Mouse (Mus musculus): ENCODE data around the gene Tdrd12.

DNA sequence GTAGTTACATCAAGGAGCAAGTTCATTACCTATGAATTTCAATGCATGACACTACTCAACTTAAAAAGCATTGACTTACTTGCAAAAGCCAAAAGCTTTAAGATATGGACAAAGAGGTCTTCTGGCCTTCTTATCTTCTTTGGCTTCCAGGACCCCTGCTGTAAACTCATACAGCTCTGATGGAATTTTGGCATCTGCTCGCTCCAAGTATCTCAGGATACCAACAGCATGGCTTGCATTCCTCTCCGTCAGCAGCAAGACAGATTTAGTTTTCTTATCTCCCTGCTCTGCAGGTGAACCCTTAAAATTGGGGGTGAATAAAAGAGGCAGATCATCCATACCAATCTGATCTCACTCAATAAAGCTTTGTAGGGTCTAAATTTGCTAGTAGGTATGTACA, 52.4 kb downstream of the Tdrd12 start:
- TF ChIP-seq TCF12 (IDR thresholded peaks at IDR 0.05; ENCODE audit: insufficient read depth, poor library complexity, severe bottlenecking) (no peak), MYOG (IDR thresholded peaks at IDR 0.05; ENCODE audit: control insufficient read depth in 1 of 3, insufficient read depth in 1 of 3, insufficient read length in 2 of 3, low read depth in 2 of 3) (no peak), POLR2A (IDR thresholded peaks at IDR 0.05; ENCODE audit: insufficient read length, low read depth) (no peak), E2F4 (IDR thresholded peaks at IDR 0.05; ENCODE audit: insufficient read depth) (no peak), MYOD1 (IDR thresholded peaks at IDR 0.05; ENCODE audit: control insufficient read depth in 1 of 3, insufficient read length in 2 of 3, low read depth in 2 of 3) (no peak), POLR2AphosphoS2 (IDR thresholded peaks at IDR 0.05; ENCODE audit: insufficient read length, low read depth) (no peak), MAX (IDR thresholded peaks at IDR 0.05; ENCODE audit: low read depth) (no peak), USF1 (IDR thresholded peaks at IDR 0.05; ENCODE audit: low read depth) (no peak), TCF3 (IDR thresholded peaks at IDR 0.05; ENCODE audit: insufficient read length, low read depth) (no peak), REST (IDR thresholded peaks at IDR 0.05; ENCODE audit: insufficient read depth, insufficient read length) (no peak)

Measured in myocyte (in vitro differentiated cells).